Mouse (Mus musculus) naive thymus-derived CD4-positive, alpha-beta T cell, adult 5 months (primary cell): ENCODE data around the gene Katnbl1. TPM values are rescaled to one million over a fixed set of nuclear protein-coding genes. Genes with fewer than 3 reads are reported as not detected.

ENCODE experiments used
- polyA plus RNA-seq: library from polyadenylated mRNA; unstranded; fragments of 100-300 nt; shearing (Covaris generic); gene quantifications from one replicate; pipeline ENCODE4 v1.2.1, GENCODE M21; 2017

The Katnbl1 gene
- 25.4 TPM for polyA plus RNA-seq

DNA sequence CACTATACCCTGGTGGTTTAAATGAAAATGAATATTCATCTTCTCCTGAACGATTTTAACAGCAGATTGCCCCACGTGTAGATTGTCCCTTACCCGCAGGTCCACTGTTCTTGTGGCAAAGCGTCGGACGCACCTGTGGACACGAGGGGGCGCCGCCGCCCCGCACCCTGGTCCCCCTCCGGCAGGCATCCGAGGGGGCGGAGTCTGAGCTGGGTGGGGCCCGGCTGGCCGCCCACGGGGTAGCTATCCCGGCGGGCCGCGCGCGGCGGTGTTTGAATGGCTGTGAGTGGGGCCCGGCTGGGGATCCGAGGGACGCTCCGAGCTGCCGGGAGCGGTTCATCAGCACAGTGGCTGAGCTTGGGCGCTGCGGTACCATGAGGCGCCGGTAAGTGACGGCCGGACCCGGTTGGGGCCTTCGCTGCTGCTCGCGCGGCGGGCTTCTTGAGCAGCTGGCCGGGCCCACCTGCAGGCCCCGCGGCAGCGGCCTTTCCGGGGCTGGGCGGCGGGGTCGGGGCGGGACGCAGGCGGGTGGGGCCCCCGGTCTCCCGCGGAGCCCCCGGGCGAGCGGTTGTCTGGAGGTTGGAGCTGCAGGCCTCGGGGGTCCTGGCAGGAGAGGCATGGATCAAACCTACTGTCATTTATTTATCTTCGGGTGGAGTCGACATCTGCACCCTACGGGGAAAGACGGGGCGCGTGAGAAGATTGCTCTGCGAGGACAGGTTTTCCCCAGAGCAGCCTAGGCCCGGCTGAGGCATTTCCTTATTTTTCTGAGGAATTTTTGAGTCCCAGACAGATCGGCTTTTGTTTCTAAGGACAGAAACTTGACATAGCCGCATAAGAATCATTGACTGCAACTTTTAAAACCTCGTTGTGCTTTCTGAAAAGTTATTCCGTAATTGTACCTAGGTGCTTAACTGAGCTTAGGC lies at the start of gene Katnbl1:
Gene Katnbl1 (plus strand): TSS at position 239 of the 926 bp plus-strand sequence.

DNA sequence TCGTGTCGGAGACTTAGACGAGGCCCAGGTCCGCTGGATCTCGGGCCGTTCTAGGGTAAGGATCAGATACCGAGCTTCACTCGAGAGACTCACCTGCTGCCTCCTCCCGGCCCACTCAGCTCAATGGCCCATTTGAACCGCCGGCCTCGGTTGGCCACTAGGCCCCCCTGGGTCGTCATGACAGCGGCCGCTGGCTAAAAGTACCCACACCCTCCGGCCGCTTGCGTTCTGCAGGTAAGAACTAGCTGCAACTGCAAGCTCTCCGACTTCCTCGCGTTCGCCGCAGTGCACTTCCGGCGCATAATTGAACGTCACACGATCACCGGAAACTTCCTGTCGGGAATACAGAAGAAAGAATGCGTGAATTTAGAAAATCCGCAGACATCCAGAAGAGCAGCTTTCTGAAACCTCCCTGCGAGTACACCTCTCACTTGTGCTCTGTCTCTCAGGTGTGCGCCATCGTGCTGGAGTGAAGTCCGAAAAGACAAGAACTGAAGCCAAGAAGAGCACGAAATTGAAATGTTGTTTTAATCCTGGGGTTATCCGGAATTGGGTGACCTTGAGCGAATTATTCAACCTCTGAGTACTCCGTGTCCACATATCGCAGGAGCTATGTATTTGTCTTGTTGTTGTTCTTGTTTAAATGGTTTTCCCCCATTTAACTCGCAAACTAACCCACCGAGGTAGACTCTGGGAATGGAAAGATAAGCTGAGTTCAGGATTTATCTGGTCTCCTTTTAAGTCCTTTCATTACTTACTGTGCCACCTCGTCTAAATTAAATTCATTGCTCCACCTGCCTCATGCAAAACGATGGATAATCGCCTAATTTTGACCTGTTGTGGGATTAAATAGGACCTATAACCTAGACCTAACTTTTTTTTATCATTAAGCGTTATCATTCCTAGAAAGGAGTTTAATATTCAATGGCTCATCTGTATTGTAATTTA lies 11.0 kb upstream of the Katnbl1 start, which contains the start of gene Emc4:
Gene Emc4 (minus strand): TSS at position 302 of the 948 bp plus-strand sequence.

DNA sequence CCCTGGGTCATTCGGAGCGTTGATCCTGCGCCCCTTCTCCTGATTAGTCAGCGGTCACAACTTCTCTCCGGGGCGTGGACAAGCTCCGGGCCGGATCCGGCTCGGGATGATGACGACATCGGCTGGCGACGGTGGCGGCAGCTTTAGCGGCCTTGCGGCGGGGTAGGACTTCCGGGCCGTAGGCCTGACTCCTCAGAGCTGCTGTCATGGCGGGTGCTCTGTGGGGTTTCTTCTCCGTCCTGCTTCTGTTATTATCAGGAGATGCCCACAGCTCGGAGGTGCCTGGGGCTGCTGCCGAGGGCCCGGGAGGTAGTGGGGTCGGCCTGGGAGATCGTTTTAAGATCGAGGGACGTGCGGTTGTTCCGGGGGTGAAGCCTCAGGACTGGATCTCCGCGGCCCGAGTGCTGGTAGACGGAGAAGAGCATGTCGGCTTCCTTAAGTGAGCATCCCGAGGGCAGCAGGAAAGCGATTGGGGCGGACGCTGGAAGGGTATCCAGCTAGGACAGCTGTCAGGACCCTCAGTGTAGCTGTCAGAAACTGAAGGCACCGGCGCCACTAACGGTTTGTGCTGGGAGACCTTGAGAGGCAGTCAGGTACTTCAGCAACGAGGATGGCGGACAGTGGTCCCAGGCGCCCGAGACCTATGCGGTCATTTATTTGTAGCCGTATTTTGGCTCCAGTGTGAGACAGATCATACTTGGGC lies 76.0 kb downstream of the Katnbl1 start, which contains the start of gene Emc7:
Gene Emc7 (plus strand): TSS at position 136 of the 703 bp plus-strand sequence.

Other genes with a start within 250 kb of the Katnbl1 start
- not detected for gene Olfr1316, start 244.2 kb upstream of the Katnbl1 start, polyA plus RNA-seq
- gene Olfr1317, start 238.9 kb upstream of the Katnbl1 start, polyA plus RNA-seq: not detected
- gene Olfr1318, start 225.0 kb upstream of the Katnbl1 start, polyA plus RNA-seq: not detected
- gene Lpcat4, start 139.7 kb upstream of the Katnbl1 start, polyA plus RNA-seq: 86.2 TPM
- gene Nutm1, start 119.9 kb upstream of the Katnbl1 start, polyA plus RNA-seq: not detected
- 155 TPM for gene Nop10, start 117.3 kb upstream of the Katnbl1 start, polyA plus RNA-seq
- gene Slc12a6, start 113.4 kb upstream of the Katnbl1 start, polyA plus RNA-seq: 51.9 TPM
- not detected for gene Gm21985, start 112.9 kb upstream of the Katnbl1 start, polyA plus RNA-seq
- gene Emc4, start 11.2 kb upstream of the Katnbl1 start, polyA plus RNA-seq: 62.4 TPM
- gene Emc7, start 75.8 kb downstream of the Katnbl1 start, polyA plus RNA-seq: 17.2 TPM
- not detected for gene Chrm5, start 101.6 kb downstream of the Katnbl1 start, polyA plus RNA-seq
- 80.7 TPM for gene Aven, start 113.8 kb downstream of the Katnbl1 start, polyA plus RNA-seq